13 mouse cellular contexts compared by ENCODE assay signal in genomic region chr19:59451441-59451951, GRCm38 (mm10). TPM values are rescaled to one million over a fixed set of nuclear protein-coding genes. Genes with fewer than 3 reads are reported as not detected.
DNase-seq lines count a peak whose midpoint lies in the region; ATAC-seq and TF ChIP-seq lines count a peak whose summit lies in the region.
"Had no signal": no experiment of that assay in that cellular context is flagged by ENCODE, and none has a peak within 500 bp of the region (broad histone marks: within the 10 kb centered on the region; RNA-seq: fewer than 3 reads in every experiment).

No protein-coding gene starts in this region.

- no peaks in the 10 kb centered on the region for H3K36me3 ChIP-seq in heart, embryonic 14.5 days (ENCODE audit: control insufficient read depth, insufficient read depth, low read length)
- H3K36me3 ChIP-seq in forebrain, embryonic 12.5 days (replicated peaks), result no peaks in the 10 kb centered on the region
- no peaks in the 10 kb centered on the region for H3K36me3 ChIP-seq in limb, embryonic 14.5 days (ENCODE audit: control insufficient read depth, insufficient read depth, low read length)

- H3K27me3 ChIP-seq in heart, embryonic 14.5 days (ENCODE audit: control insufficient read depth, insufficient read depth, low read length), result peaks cover 98% of the 10 kb centered on the region
- H3K27me3 ChIP-seq in forebrain, embryonic 12.5 days, result peaks cover 84% of the 10 kb centered on the region
- peaks cover 77% of the 10 kb centered on the region for H3K27me3 ChIP-seq in limb, embryonic 14.5 days (ENCODE audit: control insufficient read depth, insufficient read depth, low read length)

- no peak overlapping the region for H3K9ac ChIP-seq in heart, embryonic 14.5 days (ENCODE audit: low read length)
- H3K9ac ChIP-seq in forebrain, embryonic 12.5 days, result peak overlapping the region; percentile 59
- H3K9ac ChIP-seq in limb, embryonic 14.5 days (ENCODE audit: low read depth, low read length, severe bottlenecking), result peak overlapping the region; percentile 6; the same call in 1 of the 2 replicates

- no peak overlapping the region for H3K27ac ChIP-seq in heart, embryonic 14.5 days (replicated peaks in 1 of 2; ENCODE audit: control insufficient read depth in 1 of 2, insufficient read depth in 1 of 2, low read depth in 2 of 2, low read length in 2 of 2)
- H3K27ac ChIP-seq in forebrain, embryonic 12.5 days, result peak overlapping the region; percentile 70
- H3K27ac ChIP-seq in limb, embryonic 14.5 days (replicated peaks; ENCODE audit: low read depth, low read length), result no peak overlapping the region

- no peak for DNase-seq in heart, postnatal 36 days
- DNase-seq in ZHBTc4 (ENCODE audit: low read depth, low spot score), result peak; percentile 28
- DNase-seq in limb, embryonic 14.5 days (ENCODE audit: low spot score), result no peak
- no peak for DNase-seq in natural killer cell, adult 2 months (ENCODE audit: low spot score in 2 of 2)
- no peak for DNase-seq in gastrocnemius, postnatal 14 days
- no peak for DNase-seq in spleen, postnatal 10 days (ENCODE audit: low spot score in 2 of 2)
- DNase-seq: cerebellum, adult 9-11 months; lung, adult 18-20 months had no signal

- intact Hi-C loops in heart, postnatal 36 days (cut with DNase I), result no loop called here
- intact Hi-C loops in gastrocnemius, postnatal 14 days (cut with DNase I; ENCODE audit: low total_unique reads), result loop anchor here (5.0 to 10.0 kb wide), 2 partner anchors 691 to 863 kb away; no protein-coding TSS in a partner anchor

- TF ChIP-seq POLR2A in limb, embryonic 14.5 days (IDR thresholded peaks at IDR 0.05; ENCODE audit: borderline replicate concordance, extremely low read depth, insufficient read depth, insufficient read length), result no peak

- peak overlapping the region in 1 of 2 experiments; percentile 6; a peak in 1 of 4 replicates for H3K4me3 ChIP-seq in heart, embryonic 14.5 days (ENCODE audit: control insufficient read depth in 1 of 2, insufficient read depth in 1 of 2, low read depth in 1 of 2, low read length in 2 of 2)
- H3K4me3 ChIP-seq in forebrain, embryonic 12.5 days (replicated peaks), result peak overlapping the region; percentile 37
- peak overlapping the region; percentile 21 for H3K4me3 ChIP-seq in limb, embryonic 14.5 days (replicated peaks; ENCODE audit: low read length)

- no peaks in the 10 kb centered on the region for H3K9me3 ChIP-seq in heart, embryonic 14.5 days (ENCODE audit: control insufficient read depth, low read length)
- H3K9me3 ChIP-seq in forebrain, embryonic 12.5 days, result no peaks in the 10 kb centered on the region
- no peaks in the 10 kb centered on the region for H3K9me3 ChIP-seq in limb, embryonic 14.5 days (ENCODE audit: control insufficient read depth, low read length)

- 2% methylated on average over 31 of the region's 31 CpGs for WGBS in heart, embryonic 14.5 days
- WGBS in forebrain, embryonic 12.5 days, result 1% methylated on average over 31 of the region's 31 CpGs
- 2% methylated on average over 31 of the region's 31 CpGs for WGBS in limb, embryonic 14.5 days

- peak overlapping the region; percentile 4; the same call in 1 of the 2 replicates for H3K4me2 ChIP-seq in heart, embryonic 14.5 days (ENCODE audit: low read length)
- peak overlapping the region; percentile 63 for H3K4me2 ChIP-seq in forebrain, embryonic 12.5 days
- H3K4me2 ChIP-seq in limb, embryonic 14.5 days (replicated peaks; ENCODE audit: low read depth, low read length, severe bottlenecking), result peak overlapping the region; percentile 41

- ATAC-seq in heart, embryonic 14.5 days (ENCODE audit: insufficient number of reproducible peaks, insufficient read depth, low FRiP score, low read depth), result no peak
- ATAC-seq in forebrain, embryonic 12.5 days (ENCODE audit: low FRiP score), result peak; percentile 54; the same call in 1 of the 2 replicates
- 0 out of 2 replicates have a peak, but pooled peaks have one; percentile 24 for ATAC-seq in limb, embryonic 14.5 days (ENCODE audit: low FRiP score, low read depth)
- ATAC-seq: activated CD4-positive, CD25-positive, alpha-beta regulatory T cell, adult 4 months had no signal

- H3K4me1 ChIP-seq in heart, embryonic 14.5 days (ENCODE audit: control insufficient read depth in 2 of 2, insufficient read depth in 2 of 2, low read length in 2 of 2), result peaks cover 0 to 3% of the 10 kb centered on the region in 2 experiments; a peak in 1 of 4 replicates
- peaks cover 37% of the 10 kb centered on the region for H3K4me1 ChIP-seq in forebrain, embryonic 12.5 days
- peaks cover 4% of the 10 kb centered on the region; the same call in 1 of the 2 replicates for H3K4me1 ChIP-seq in limb, embryonic 14.5 days (ENCODE audit: control insufficient read depth, insufficient read depth, low read length)

RNA-seq across cellular contexts. Expression of gene Emx2, which starts 6.7 kb away (rescaled TPM):
- polyA plus RNA-seq in heart, embryonic 14.5 days (2014; fragmentation: Nextera tagmentation; extraction: Ambion mirVana), result not detected in 2 replicates
- total RNA-seq in heart, postnatal 36 days (2021), result not detected
- polyA plus RNA-seq in forebrain, embryonic 12.5 days (2016; fragmentation: Nextera tagmentation; extraction: Ambion mirVana), result 59.0 and 69.4 TPM in 2 replicates
- 17.3 and 20.5 TPM in 2 replicates for polyA plus RNA-seq in limb, embryonic 14.5 days (2012; rRNA removed)
- 13.1 and 16.1 TPM in 2 replicates for polyA plus RNA-seq in limb, embryonic 14.5 days (2014; fragmentation: Nextera tagmentation; extraction: Ambion mirVana)
- 1 to 10 TPM in 1 of 2 experiments, under 1 TPM in 1; 0.66 to 1.2 TPM for total RNA-seq in gastrocnemius, postnatal 14 days (2021)
- total RNA-seq: hematopoietic stem cell, adult 5-6 weeks had no signal
- polyA plus RNA-seq: activated CD4-positive, CD25-positive, alpha-beta regulatory T cell, adult 4 months; C2C12 had no signal

Comparison
In these comparisons a context has a peak if more than half of its experiments do, and no peak if none do; other contexts are left out.
1. H3K4me2 ChIP-seq: peak in every context shown above with its lines; median percentile 63 in forebrain, embryonic 12.5 days; 41 in limb, embryonic 14.5 days; 4 in heart, embryonic 14.5 days.
2. RNA of gene Emx2, which starts 6.7 kb away (polyA plus RNA-seq): 59.0 to 69.4 TPM in forebrain, embryonic 12.5 days and 13.1 to 20.5 TPM in limb, embryonic 14.5 days; not detected in heart, embryonic 14.5 days; every median in the first group is over 10 times any median in the second.